Mouse (Mus musculus) testis, adult 2 months (tissue): ENCODE data around the gene Nmrk1.

Experiments used
- CTCF ChIP-seq: fragments of 200-500 bp; IDR thresholded peaks from 2 replicates; pipeline ENCODE4 v1.5.1; 2012; ENCODE audit warnings: low read depth, mild to moderate bottlenecking, inconsistent platforms, low read length, moderate library complexity; ENCODE audit not compliant: control insufficient read depth, insufficient read depth, insufficient replicate concordance
- POLR2A ChIP-seq: fragments of 200-500 bp; IDR thresholded peaks from 2 replicates; pipeline ENCODE4 v1.6.1; 2012; ENCODE audit warnings: low read depth, mild to moderate bottlenecking, inconsistent platforms, low read length, moderate library complexity; ENCODE audit not compliant: control insufficient read depth

DNA sequence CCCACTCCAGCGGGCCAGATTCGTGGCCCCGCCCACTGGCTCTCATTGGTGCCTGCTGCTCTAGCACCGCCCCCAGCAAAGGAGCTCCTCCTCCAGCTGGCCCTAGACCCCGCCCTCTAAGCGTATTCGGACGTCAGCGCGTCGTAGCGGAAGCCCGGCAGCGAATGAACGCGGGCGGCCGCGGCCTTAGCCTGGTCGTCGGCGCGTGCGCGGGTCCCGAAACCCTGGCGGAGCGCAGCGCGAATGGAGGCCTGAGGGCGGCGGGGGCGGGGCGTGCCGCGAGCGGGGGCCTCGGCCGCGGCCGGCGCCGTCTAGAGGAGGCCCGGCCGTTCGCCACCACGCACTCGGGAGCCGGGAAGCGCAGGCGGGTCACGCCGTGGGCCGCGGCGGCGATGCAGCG lies 38.9 kb downstream of the Nmrk1 start, which contains the start of gene Carnmt1:
- TF ChIP-seq CTCF (no peak), POLR2A (peak; percentile 66)
